Mouse (Mus musculus): Measurements from ENCODE around the gene Crtap. TPM values are rescaled to one million over a fixed set of nuclear protein-coding genes. Genes with fewer than 3 reads are reported as not detected.

Gene Crtap
- polyA plus RNA-seq, 1 experiment: 28.8 TPM

DNA sequence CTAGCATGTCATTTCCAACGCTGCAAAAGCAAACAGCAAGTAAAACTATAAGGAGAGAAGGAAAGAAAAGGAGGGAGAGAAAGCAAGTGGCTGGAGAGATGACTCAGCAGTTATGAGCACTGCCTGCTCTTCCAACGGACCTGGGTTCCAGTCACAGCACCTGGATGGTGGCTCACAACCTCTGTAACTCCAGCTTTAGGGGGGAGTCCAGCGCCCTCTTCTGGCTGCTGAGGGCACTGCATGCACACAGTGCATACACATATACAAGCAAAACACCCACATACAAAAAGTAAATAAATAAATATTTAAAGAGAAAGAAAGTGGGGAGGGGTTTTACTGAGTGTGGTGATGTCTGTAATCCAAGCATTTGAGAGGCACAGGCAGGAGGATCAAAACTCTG is 30.6 kb upstream of the Crtap start:
- no peak overlapping the region for H3K27ac ChIP-seq (ENCODE audit: insufficient read depth, low read depth, low read length)
- 74% methylated on average over 3 of the region's 3 CpGs for WGBS
- no peak overlapping the region for H3K4me3 ChIP-seq (ENCODE audit: low read depth, low read length)
- peaks cover 5% of the 10 kb centered on the region; the same call in 1 of the 2 replicates for H3K4me1 ChIP-seq (ENCODE audit: control insufficient read depth, insufficient read depth, insufficient read length, low read length)
- TF ChIP-seq CTCF (IDR thresholded peaks at IDR 0.05; ENCODE audit: extremely low read depth, insufficient read length, insufficient replicate concordance, low read depth, low read length) (peak; percentile 36; the same call in 1 of the 2 replicates), POLR2A (IDR thresholded peaks at IDR 0.05; ENCODE audit: low read depth, low read length) (no peak)
- H3K36me3 ChIP-seq (ENCODE audit: control insufficient read depth, insufficient read depth, low read length): peaks cover 9% of the 10 kb centered on the region
- H3K27me3 ChIP-seq (ENCODE audit: control insufficient read depth, insufficient read depth, low read length): no peaks in the 10 kb centered on the region

DNA sequence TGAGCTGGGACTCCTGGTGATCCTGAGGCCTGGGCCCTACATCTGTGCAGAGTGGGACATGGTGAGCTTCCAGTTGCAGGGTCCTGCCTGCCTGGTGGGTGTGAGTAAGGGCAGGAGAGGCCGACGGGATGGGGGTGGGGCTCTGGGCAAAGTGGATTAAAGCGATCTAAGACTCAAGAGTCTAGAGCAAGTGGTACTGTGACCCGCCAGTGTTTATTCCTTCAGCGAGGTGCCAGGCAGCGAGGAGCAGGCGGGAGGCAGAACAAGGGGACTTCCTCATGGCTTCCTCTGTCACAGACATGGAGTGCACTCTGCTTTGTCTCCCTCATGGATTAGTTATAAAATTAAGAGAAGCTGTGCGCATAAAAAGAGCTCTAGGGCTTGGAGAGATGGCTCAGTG is 30.0 kb upstream of the Crtap start:
- WGBS: 94% methylated on average over 8 of the region's 8 CpGs
- H3K4me3 ChIP-seq (ENCODE audit: low read depth, low read length): no peak overlapping the region
- peaks cover 7% of the 10 kb centered on the region; the same call in 1 of the 2 replicates for H3K4me1 ChIP-seq (ENCODE audit: control insufficient read depth, insufficient read depth, insufficient read length, low read length)
- H3K36me3 ChIP-seq (ENCODE audit: control insufficient read depth, insufficient read depth, low read length): peaks cover 8% of the 10 kb centered on the region
- no peak overlapping the region for H3K27ac ChIP-seq (ENCODE audit: insufficient read depth, low read depth, low read length)
- no peak for TF ChIP-seq POLR2A (IDR thresholded peaks at IDR 0.05; ENCODE audit: low read depth, low read length)
- TF ChIP-seq CTCF (IDR thresholded peaks at IDR 0.05; ENCODE audit: extremely low read depth, insufficient read length, insufficient replicate concordance, low read depth, low read length): no peak
- H3K27me3 ChIP-seq (ENCODE audit: control insufficient read depth, insufficient read depth, low read length): no peaks in the 10 kb centered on the region

DNA sequence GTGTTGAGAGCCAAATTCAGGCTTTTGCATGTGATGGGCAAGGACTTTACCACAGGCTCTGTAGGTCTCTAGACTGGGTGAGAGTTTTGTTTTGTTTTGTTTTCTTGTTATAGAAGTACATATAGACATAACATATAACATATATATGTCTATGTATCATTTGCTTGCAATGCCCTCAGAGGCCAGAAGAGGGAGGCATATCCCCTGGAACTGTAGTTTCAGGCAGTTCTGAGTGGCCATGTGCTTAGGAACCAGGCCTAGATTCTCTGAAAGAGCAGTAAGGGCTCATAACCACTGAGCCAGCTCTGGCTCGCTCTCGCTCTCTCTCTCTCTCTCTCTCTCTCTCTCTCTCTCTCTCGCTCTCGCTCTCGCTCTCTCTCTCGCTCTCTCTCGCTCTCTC is 27.7 kb upstream of the Crtap start:
- TF ChIP-seq CTCF (IDR thresholded peaks at IDR 0.05; ENCODE audit: extremely low read depth, insufficient read length, insufficient replicate concordance, low read depth, low read length) (peak; percentile 43; the same call in 1 of the 2 replicates), POLR2A (IDR thresholded peaks at IDR 0.05; ENCODE audit: low read depth, low read length) (no peak)
- Histone ChIP-seq H3K27me3 (ENCODE audit: control insufficient read depth, insufficient read depth, low read length) (no peaks in the 10 kb centered on the region), H3K36me3 (ENCODE audit: control insufficient read depth, insufficient read depth, low read length) (peaks cover 4% of the 10 kb centered on the region; the same call in 1 of the 2 replicates), H3K4me1 (ENCODE audit: control insufficient read depth, insufficient read depth, insufficient read length, low read length) (peaks cover 7% of the 10 kb centered on the region; the same call in 1 of the 2 replicates), H3K4me3 (ENCODE audit: low read depth, low read length) (no peak overlapping the region), H3K27ac (ENCODE audit: insufficient read depth, low read depth, low read length) (no peak overlapping the region)
- WGBS: 68% methylated on average over 7 of the region's 7 CpGs

DNA sequence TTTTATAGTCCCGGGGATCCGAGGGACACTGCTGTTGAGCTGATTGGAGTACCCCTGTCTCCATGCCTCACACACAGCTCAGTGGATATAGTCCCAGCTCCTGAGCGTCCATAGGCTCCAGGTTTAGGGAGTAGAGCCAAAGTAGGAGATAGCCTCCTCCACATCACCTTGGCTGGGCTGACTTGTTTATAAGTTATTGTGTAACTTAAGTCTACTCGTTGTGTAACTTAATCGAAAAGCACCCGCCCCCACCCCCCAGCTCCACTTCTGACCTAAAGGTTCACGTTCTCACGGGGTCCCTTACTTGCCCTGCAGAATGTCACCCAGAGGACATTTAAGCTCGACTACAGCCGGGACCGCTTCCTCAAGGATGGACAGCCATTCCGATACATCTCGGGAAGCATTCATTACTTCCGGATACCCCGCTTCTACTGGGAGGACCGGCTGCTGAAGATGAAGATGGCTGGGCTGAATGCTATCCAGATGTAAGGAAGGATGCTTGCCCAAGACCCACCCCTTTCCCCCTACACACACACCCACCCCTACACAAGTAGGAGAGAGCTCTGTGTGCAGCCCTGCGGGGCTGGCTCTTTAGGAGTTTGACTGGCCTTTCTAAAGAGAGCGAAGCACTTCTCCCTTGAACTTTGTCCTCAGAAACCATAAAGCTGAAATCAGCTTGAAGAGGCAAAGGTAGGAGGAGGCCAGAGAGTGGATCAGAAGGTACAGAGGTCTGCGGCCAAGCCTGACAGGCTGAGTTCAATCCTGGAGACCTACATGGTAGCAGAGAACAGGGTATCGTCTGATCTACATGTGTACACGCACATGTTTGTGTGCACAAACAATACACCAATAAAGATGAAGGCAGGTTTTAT is 26.4 kb upstream of the Crtap start:
- Histone ChIP-seq H3K4me3 (ENCODE audit: low read depth, low read length) (peak overlapping the region; percentile 49), H3K4me1 (ENCODE audit: control insufficient read depth, insufficient read depth, insufficient read length, low read length) (peaks cover 7% of the 10 kb centered on the region; the same call in 1 of the 2 replicates), H3K27me3 (ENCODE audit: control insufficient read depth, insufficient read depth, low read length) (no peaks in the 10 kb centered on the region), H3K36me3 (ENCODE audit: control insufficient read depth, insufficient read depth, low read length) (peaks cover 2% of the 10 kb centered on the region; the same call in 1 of the 2 replicates), H3K27ac (ENCODE audit: insufficient read depth, low read depth, low read length) (peak overlapping the region; percentile 36; the same call in 1 of the 2 replicates)
- TF ChIP-seq POLR2A (IDR thresholded peaks at IDR 0.05; ENCODE audit: low read depth, low read length) (peak; percentile 47; the same call in 1 of the 2 replicates), CTCF (IDR thresholded peaks at IDR 0.05; ENCODE audit: extremely low read depth, insufficient read length, insufficient replicate concordance, low read depth, low read length) (no peak)
- 49% methylated on average over 21 of the region's 21 CpGs for WGBS

DNA sequence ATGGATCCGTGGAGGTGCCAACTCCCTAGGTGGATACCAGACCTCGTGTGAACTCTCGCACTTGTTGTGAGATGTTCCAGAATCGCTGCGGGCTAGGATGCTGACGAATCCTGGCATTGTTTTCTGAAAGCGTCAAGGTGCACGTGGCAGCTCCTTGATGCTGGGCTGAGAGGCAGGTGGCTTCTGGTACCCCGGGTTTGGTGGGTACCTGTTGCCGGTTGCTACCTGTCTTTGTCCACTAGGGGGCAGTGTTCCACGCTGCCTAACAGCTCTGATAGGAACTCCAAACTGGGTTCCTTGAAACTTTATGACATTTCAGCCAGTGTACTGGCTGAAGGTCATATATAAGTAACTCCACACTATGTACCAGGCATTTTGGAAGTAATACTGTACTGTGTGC is 25.2 kb upstream of the Crtap start:
- Histone ChIP-seq H3K36me3 (ENCODE audit: control insufficient read depth, insufficient read depth, low read length) (peaks cover 2% of the 10 kb centered on the region; the same call in 1 of the 2 replicates), H3K4me1 (ENCODE audit: control insufficient read depth, insufficient read depth, insufficient read length, low read length) (peaks cover 7% of the 10 kb centered on the region; the same call in 1 of the 2 replicates), H3K27me3 (ENCODE audit: control insufficient read depth, insufficient read depth, low read length) (no peaks in the 10 kb centered on the region), H3K4me3 (ENCODE audit: low read depth, low read length) (no peak overlapping the region), H3K27ac (ENCODE audit: insufficient read depth, low read depth, low read length) (no peak overlapping the region)
- 34% methylated on average over 11 of the region's 11 CpGs for WGBS
- TF ChIP-seq CTCF (IDR thresholded peaks at IDR 0.05; ENCODE audit: extremely low read depth, insufficient read length, insufficient replicate concordance, low read depth, low read length) (peak; percentile 77; the same call in 1 of the 2 replicates), POLR2A (IDR thresholded peaks at IDR 0.05; ENCODE audit: low read depth, low read length) (no peak)

DNA sequence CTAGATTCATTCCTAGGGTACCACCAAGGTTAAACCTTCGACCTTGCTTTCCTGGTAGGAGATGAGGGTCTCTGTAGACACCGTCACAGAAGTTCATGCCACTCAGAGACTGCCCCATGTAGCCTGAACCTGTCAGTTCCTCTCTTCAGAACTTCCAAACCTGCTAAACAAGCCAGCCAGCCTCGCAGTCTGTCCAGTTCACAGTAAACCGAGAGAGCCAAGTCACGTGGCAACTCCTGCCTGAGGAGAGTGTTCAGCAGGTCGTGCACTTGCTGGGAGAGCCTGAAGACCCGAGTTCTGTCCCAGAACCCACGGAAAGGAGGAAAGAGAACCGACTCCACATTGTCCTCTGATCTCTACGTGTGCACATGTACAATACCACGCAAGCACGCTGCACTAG is 23.4 kb upstream of the Crtap start:
- Histone ChIP-seq H3K27me3 (ENCODE audit: control insufficient read depth, insufficient read depth, low read length) (no peaks in the 10 kb centered on the region), H3K4me1 (ENCODE audit: control insufficient read depth, insufficient read depth, insufficient read length, low read length) (peaks cover 7% of the 10 kb centered on the region; the same call in 1 of the 2 replicates), H3K36me3 (ENCODE audit: control insufficient read depth, insufficient read depth, low read length) (peaks cover 14% of the 10 kb centered on the region), H3K27ac (ENCODE audit: insufficient read depth, low read depth, low read length) (no peak overlapping the region), H3K4me3 (ENCODE audit: low read depth, low read length) (no peak overlapping the region)
- WGBS: 83% methylated on average over 12 of the region's 12 CpGs
- TF ChIP-seq POLR2A (IDR thresholded peaks at IDR 0.05; ENCODE audit: low read depth, low read length) (no peak), CTCF (IDR thresholded peaks at IDR 0.05; ENCODE audit: extremely low read depth, insufficient read length, insufficient replicate concordance, low read depth, low read length) (no peak)

DNA sequence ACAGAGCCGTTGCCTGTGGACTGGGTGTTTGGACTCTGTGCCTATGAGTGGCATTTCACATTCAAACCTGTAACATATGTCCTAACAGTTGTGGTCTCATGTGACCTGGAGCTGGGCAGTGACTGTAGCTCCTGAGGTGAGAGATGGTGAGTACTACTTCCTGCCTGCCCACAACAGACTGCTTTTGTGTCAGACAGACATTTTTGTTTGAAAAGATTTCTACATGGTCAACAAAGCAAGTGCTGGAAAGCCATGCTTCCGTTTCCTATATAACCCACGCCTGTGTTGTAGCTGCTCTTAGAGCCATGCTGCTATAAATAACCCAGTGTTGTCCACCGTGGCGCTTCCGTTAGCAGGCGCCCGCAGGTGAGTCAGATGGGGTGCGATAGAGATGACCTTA is 21.9 kb upstream of the Crtap start:
- H3K27me3 ChIP-seq (ENCODE audit: control insufficient read depth, insufficient read depth, low read length): no peaks in the 10 kb centered on the region
- peaks cover 7% of the 10 kb centered on the region; the same call in 1 of the 2 replicates for H3K4me1 ChIP-seq (ENCODE audit: control insufficient read depth, insufficient read depth, insufficient read length, low read length)
- H3K4me3 ChIP-seq (ENCODE audit: low read depth, low read length): no peak overlapping the region
- H3K27ac ChIP-seq (ENCODE audit: insufficient read depth, low read depth, low read length): no peak overlapping the region
- WGBS: 87% methylated on average over 9 of the region's 9 CpGs
- H3K36me3 ChIP-seq (ENCODE audit: control insufficient read depth, insufficient read depth, low read length): peaks cover 18% of the 10 kb centered on the region
- no peak for TF ChIP-seq CTCF (IDR thresholded peaks at IDR 0.05; ENCODE audit: extremely low read depth, insufficient read length, insufficient replicate concordance, low read depth, low read length)
- TF ChIP-seq POLR2A (IDR thresholded peaks at IDR 0.05; ENCODE audit: low read depth, low read length): no peak

Data from small intestine, adult 2 months (tissue).